Mouse (Mus musculus) lung, postnatal 4 days (tissue): Measurements from ENCODE around the gene Cfap157.

Experiments used
- DNase-seq, 2 experiments: peaks; one replicate each; pipeline ENCODE4 v3.0.0; 2021

Gene Cfap157

GRCm38 (mm10) chr2:32779714-32780113 lies 4.5 kb downstream of the Cfap157 start:
- no peak for DNase-seq

GRCm38 (mm10) chr2:32779131-32779530 lies 5.1 kb downstream of the Cfap157 start:
- DNase-seq: peak; percentile 80 to 83

- DNase-seq: no peak
These were observed 6.1 kb downstream of the Cfap157 start for GRCm38 (mm10) chr2:32778081-32778480.

GRCm38 (mm10) chr2:32776192-32776591 lies 8.0 kb downstream of the Cfap157 start:
- no peak for DNase-seq

- DNase-seq: peak; percentile 98 to 99
These were observed 8.7 kb downstream of the Cfap157 start, which contains the start of the genes Ttc16 and Ptrh1 for GRCm38 (mm10) chr2:32775359-32776074. Gene Ttc16, minus strand, starts transcription at chr2:32775633. Gene Ptrh1, plus strand, starts transcription at chr2:32775786.

GRCm38 (mm10) chr2:32772626-32773279 lies 11.5 kb downstream of the Cfap157 start:
- DNase-seq: no peak

- no peak for DNase-seq
These were observed 12.3 kb downstream of the Cfap157 start for GRCm38 (mm10) chr2:32771886-32772285.

GRCm38 (mm10) chr2:32769327-32770085 lies 14.7 kb downstream of the Cfap157 start:
- no peak for DNase-seq

GRCm38 (mm10) chr2:32768661-32769285 lies 15.5 kb downstream of the Cfap157 start:
- DNase-seq: peak; percentile 73 to 78

- DNase-seq: no peak
These were observed 17.0 kb downstream of the Cfap157 start for GRCm38 (mm10) chr2:32767241-32767640.

- DNase-seq: no peak
These were observed 20.9 kb downstream of the Cfap157 start for GRCm38 (mm10) chr2:32763353-32763752.

- DNase-seq: no peak
These were observed 22.4 kb downstream of the Cfap157 start for GRCm38 (mm10) chr2:32761859-32762258.

GRCm38 (mm10) chr2:32761361-32761760 lies 22.9 kb downstream of the Cfap157 start:
- no peak for DNase-seq

GRCm38 (mm10) chr2:32759001-32759400 lies 25.2 kb downstream of the Cfap157 start:
- DNase-seq: no peak

GRCm38 (mm10) chr2:32758503-32758902 lies 25.7 kb downstream of the Cfap157 start:
- no peak for DNase-seq

- peak; percentile 98 for DNase-seq
These were observed 27.0 kb downstream of the Cfap157 start, which contains the start of gene Tor2a for GRCm38 (mm10) chr2:32757056-32757845. Gene Tor2a, plus strand, starts transcription at chr2:32757234.

- DNase-seq: no peak
These were observed 27.6 kb downstream of the Cfap157 start for GRCm38 (mm10) chr2:32756674-32757055.

- no peak for DNase-seq
These were observed 32.0 kb downstream of the Cfap157 start for GRCm38 (mm10) chr2:32752181-32752580.

- no peak for DNase-seq
These were observed 32.6 kb downstream of the Cfap157 start for GRCm38 (mm10) chr2:32751665-32752033.

- DNase-seq: peak; percentile 72 to 75
These were observed 33.2 kb downstream of the Cfap157 start for GRCm38 (mm10) chr2:32750887-32751664.

GRCm38 (mm10) chr2:32750199-32750598 lies 34.0 kb downstream of the Cfap157 start:
- no peak for DNase-seq
